Mouse (Mus musculus) left cerebral cortex, adult 18-20 months (tissue): Measurements from ENCODE around the gene Cacng5. TPM values are rescaled to one million over a fixed set of nuclear protein-coding genes. Genes with fewer than 3 reads are reported as not detected.

Source experiments
- DNase-seq, 2 experiments: peaks; one replicate each; pipeline ENCODE4 v3.0.0; 2021 to 2022; ENCODE audit warnings: low spot score in 2 of 2, mixed read lengths in 1 of 2
- long read RNA-seq, 2 experiments: library from polyadenylated mRNA; stranded (forward); transcript quantifications; one replicate each; pipeline ENCODE4 v2.0.0; 2021
- total RNA-seq, 2 experiments: library from RNA; stranded (reverse); gene quantifications; 2 replicates each; pipeline ENCODE4 v1.2.3; 2021

Gene Cacng5
- 10 to 100 TPM; 14.3 to 14.7 TPM for total RNA-seq
- long read RNA-seq, experiment 1, transcript Cacng5-201 (6 exons, 3,705 nt), result major isoform, 7 of 11 reads
- long read RNA-seq, experiment 1, partial matches to known transcripts, result 3 of 11 reads
- long read RNA-seq, experiment 1, other reads (novel, unspliced or antisense), result 1 of 11 reads
- long read RNA-seq, experiment 2, transcript Cacng5-201 (6 exons, 3,705 nt), result major isoform, 7 of 14 reads
- long read RNA-seq, experiment 2, partial matches to known transcripts, result 6 of 14 reads
- long read RNA-seq, experiment 2, other reads (novel, unspliced or antisense), result 0 of 14 reads

DNA sequence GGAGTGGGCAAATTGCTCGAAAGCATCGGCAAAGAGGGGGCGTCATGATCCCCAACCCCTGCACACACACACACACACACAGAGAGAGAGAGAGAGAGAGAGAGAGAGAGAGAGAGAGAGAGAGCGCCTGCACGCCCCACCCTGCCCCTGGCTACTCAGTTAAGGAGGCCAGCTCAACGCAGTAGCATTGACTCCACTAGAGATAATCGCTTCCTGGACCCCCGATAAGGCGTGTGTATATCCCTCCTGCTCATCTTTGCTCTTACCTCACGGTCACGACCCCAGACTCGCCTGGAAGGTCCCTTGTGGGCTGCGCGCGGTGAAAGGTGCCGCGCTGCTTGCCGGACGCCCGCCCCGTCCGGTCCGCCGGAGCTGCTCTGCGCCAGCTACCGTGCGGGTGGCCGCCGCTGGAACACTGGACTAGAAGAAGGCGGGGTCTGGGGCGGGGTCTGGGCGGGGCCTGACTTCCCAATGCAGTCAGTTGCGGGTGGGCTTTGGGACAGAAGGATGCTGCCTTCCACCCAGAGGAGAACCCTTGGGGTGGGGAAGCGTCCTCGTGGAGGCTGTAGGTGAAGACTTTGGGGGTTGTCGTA is at the start of gene Cacng5:
Cacng5 (minus strand) TSS at position 422 of the 593 bp plus-strand sequence.
- no peak for DNase-seq

DNA sequence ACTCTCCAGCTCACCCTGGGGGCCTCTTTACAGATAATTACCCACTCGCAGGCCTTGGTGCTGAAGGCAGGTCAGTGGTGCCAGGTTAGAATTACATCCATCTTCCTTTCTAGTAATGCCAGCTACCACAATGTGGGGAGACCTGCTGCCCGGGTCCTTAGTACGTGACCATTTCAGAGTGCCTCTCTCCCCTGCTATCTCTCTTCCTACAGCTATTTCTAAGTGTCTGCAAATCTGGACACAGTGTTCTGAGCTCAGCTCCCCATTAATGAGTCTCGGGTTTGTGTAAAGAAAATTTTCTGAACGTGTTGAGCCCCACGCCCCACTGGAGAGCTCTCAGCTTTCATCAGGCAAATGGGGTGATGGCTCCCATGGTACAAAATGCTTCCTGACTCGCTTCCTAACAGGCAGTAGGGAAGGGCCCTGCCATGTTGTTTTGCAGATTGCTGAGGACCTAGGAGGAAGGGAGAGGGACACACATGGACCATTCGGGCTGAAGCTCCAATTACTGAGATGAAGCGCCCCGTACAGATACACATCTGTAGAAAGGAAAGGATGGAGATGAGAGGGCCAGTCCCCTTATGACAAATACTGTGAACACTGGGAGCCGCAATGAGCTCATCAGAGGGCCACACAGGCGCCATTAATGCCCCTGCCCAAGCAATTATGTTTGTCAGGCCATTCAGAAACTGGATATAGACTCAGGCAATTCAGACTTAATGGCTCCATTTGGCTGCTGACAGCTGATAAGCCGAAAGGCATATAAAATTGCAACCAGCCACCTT is 42.9 kb upstream of the Cacng5 start:
- DNase-seq, result no peak

DNA sequence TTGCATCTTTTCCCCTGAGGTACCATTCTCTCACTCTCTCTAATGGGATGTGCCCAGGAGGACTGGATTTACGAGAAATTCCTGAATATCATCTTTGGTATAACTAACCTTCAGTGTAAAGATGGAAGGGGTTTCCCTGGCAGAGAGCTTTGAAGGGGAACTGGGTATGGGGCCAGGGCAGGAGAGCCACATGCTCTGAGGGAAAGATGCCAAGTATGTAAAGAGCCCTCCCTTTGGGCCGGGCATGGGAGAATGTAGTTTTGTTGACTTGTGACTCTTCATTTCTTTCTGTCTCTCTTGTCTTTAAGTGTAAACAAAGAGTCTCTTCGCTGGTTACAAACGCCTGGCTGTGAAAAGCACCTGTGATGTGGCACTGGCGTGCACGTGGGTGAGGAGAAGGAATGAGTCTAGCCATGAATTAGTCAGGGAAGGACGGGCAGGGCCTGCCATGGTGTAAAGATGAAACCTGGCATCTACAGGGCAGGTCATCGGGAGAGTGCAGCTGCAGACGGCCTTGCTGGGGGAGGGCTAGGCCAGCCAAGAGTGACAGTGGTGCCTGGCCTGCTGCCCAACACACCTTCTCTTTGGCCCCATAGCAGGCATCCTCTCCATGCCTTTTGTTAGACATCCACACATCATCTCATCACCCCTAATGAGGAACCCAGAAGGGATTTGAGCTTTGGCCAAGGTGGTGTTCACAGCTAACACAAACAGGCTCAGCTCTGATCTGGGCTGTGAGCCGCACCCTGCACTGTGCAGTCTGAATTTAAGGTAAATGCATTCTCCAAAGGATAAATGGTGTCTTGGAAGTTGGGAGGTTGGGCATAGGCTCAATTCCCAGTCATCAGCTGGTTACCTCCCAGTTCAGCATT is 40.6 kb upstream of the Cacng5 start:
- no peak for DNase-seq

DNA sequence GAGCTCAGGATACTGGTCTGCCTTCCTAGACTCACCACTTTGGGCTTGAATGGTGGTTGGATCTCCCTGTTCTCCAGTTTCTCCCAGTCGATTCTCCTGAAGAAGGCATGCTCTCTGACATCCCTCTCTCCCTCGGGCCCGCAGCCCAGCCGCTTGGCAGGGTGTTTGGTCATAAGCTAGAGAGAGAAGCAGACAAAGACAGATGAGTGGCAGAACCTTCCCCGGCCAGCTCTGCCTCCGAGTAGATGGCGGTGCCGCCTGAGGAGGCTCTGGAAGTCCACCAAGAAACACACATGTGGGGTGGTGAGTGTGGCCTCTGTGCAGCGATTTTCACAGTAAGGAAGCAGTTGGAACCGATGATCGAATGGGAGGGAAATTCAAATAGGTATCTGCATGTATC is 36.6 kb upstream of the Cacng5 start:
- DNase-seq, result no peak

DNA sequence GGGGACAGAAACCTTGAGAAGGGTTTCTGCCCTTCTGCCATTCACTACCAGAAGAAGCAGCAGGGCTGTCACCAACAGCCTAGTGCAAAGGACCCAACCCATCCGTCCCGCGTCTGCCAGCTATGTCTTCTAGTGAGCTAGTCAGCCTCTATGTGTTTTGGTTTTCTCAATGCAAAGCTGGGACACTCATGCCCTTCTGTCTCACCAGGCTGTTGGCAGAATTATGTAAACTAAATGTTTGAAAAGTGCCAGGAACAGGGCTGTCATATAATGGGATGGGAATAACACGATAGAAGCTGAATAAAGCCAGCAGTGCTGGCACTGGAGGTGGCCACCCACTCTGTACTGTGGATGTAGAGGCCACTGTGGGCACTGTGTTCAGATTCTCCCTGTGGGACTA is 35.8 kb upstream of the Cacng5 start:
- DNase-seq, result no peak

DNA sequence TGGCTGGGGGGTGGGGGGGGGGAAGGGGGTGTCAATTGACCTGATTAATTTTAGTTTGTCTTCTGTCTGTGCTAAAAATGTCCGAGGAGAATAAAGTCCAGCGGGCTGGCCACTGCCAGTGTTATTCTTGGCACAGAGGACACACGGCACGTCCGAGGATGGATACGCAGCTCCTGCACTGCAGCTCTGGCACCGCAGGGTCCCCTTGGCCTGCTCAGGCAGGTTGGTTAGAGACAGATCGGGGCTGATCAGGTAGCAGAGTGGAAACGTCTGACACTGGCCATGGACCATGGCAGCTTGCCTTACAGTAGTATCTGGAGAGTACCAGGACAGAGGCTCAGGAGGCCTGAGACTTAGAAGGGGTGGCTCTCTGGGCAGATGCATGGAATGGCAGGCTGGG is 35.4 kb upstream of the Cacng5 start:
- no peak for DNase-seq

GRCm38 (mm10) chr11:107947951-107948350 is 33.1 kb upstream of the Cacng5 start:
- DNase-seq, result no peak

DNA sequence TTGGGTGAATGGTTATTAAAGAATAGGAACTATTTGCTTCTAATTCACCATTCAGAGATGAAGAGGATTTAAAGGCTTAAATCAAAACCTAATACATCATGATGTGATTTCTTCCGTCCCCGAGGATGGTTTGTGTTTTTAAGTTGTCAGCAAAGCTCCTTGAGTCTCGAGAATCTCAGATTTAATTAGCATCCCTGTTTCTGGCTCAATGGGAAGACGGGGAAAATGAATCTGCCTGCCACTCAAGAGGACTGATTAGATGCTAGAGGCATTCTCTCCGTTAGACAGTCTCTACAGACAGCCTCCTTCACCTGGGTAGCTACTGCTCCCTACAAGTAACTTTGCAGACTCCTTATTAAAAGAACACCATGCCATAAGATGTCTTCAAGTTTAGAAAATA is 32.0 kb upstream of the Cacng5 start:
- no peak for DNase-seq

DNA sequence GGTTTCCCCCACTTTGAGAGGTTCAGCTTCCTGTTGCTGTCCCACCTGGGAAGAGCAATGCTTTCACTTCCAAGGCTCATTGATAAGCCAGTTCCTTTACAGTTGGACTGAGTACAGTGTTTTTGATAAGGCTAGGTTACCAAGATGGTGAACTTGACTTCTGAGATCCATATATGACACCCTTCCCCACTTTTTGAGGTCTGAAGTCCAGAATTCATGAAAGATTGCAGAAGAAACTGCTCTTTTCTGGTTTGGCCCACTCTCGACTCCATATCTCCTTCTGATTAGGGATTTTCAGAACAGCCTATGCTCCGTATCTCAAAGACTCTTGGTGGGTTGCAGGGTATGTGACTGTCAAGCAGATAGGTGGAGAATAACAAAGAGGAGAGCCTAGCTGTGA is 22.1 kb upstream of the Cacng5 start:
- DNase-seq, result no peak

DNA sequence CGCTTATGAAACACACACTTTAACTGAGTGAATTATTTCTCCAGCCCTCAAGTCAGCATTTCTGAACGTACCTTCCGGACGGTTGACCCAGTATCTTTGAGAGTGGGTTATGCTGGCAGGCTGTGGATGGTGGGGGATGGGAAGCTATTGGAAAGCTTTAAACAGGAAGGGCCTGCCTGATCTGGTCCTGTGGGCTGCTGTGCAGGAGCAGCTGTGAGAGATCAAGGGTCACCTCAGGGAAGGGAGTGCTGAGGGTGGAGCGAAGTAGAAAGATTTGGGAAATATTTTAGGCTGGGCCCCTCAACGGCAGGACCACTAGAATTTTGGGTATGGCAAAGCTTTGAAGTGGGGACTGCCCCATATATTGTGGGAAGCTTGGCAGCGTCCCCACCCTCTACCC is 16.9 kb upstream of the Cacng5 start:
- no peak for DNase-seq

DNA sequence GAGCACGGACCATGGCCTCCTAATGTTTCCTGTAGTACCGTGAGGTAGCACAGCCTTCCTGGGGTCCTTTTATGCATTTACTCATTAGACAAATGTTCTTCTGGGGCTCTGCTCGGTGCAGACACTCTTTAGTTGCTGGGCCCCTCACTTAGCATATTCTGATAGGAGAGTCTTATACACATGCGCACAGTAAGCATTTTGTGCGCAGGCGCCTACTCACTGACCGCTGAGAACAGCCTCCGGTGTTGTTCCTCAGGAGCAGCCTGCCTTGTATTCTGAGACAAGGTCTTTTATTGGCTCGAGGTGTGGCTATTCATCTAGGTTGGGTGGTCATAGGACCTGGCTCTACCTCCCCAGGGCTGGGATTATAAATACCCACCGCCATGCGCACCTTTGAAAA is 16.4 kb upstream of the Cacng5 start:
- DNase-seq, result no peak

- no peak for DNase-seq
Measured at GRCm38 (mm10) chr11:107929712-107930111, 14.9 kb upstream of the Cacng5 start.

GRCm38 (mm10) chr11:107919852-107920508 is 5.1 kb upstream of the Cacng5 start:
- DNase-seq, result no peak

DNA sequence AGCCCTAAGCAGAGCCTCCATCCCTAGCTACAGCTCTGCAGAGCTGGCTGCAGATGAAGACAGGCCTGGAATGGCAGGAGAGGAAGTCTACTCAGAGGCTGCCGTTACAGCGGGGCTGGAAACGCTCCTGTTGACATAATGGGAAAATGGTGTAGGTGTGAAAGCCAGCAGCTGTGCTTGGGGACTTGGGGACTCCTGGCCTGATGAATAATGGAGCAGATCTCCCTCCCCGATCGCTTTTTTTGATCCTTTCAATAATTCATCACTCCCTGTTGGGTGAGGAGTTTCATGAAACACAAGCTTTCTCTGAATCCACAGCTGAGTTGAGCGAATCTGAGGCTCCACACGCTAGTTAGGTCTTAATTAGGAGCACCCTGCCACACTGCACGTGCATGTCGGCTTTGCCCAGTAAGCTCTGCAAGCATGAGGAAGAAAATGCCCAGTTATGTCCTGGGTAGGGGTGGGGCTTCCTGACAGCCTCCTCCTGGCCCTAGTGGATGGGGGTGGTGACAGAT is 2.9 kb upstream of the Cacng5 start:
- no peak for DNase-seq

- DNase-seq, result no peak
Measured at GRCm38 (mm10) chr11:107913317-107913716, 1.5 kb downstream of the Cacng5 start.

GRCm38 (mm10) chr11:107905364-107905763 is 9.5 kb downstream of the Cacng5 start:
- no peak for DNase-seq

- DNase-seq, result no peak
Measured at GRCm38 (mm10) chr11:107903966-107904605, 10.8 kb downstream of the Cacng5 start.

- no peak for DNase-seq
Measured at GRCm38 (mm10) chr11:107900470-107900869, 14.4 kb downstream of the Cacng5 start.

DNA sequence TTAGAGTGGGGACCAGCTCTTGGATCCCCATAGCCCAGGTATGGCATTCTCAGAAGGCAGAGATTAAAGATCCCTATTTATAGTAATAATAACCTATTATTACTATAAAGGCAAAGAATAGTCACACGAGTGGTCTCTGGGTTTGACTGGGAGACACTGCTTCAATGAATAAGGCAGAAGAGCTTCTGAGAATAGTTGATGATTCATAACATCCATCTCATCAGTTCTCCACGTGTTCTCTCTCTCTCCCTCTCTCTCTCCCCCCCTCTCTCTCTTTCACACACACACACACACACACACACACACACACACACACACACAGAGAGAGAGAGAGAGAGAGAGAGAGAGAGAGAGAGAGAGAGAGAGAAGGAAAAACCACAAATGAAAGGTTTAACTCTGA is 16.2 kb downstream of the Cacng5 start:
- no peak for DNase-seq

DNA sequence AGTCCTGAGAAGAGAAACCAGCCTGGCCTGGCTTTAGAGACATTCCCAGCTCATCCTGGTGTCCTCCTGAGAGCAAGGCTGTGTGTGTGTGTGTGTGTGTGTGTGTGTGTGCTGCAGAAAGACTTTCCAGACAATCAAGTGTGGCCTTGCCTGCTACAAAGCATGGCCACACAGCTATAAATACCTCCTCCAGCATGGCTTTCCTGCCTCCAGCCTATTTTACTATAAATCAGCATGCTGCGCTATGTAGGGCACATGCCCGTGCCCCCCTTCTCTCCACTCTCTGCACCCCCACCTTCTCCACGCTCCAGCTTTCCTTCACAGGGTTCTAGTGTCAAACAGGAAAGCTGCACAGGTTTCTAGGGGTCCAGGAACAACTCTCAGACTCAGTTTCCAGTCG is 19.2 kb downstream of the Cacng5 start:
- DNase-seq, result no peak
